Mouse (Mus musculus) urinary bladder, adult 2 months (tissue): ENCODE data around the gene Trim17. TPM values are rescaled to one million over a fixed set of nuclear protein-coding genes. Genes with fewer than 3 reads are reported as not detected.

ENCODE experiments used
- DNase-seq: peaks from one replicate; pipeline ENCODE4 v3.0.0; 2022; ENCODE audit warnings: low spot score
- polyA plus RNA-seq: library from polyadenylated mRNA; depleted of rRNA; stranded (reverse); fragments of >200 nt; gene quantifications from 2 replicates; pipeline ENCODE4 v1.2.3, GENCODE M21; 2012; rRNA removed

Trim17 gene
- polyA plus RNA-seq, 1 experiment, result 0.23 TPM

GRCm38 (mm10) chr11:58993091-58993670 lies 38.7 kb downstream of the Trim17 start:
- DNase-seq, result no peak

DNA sequence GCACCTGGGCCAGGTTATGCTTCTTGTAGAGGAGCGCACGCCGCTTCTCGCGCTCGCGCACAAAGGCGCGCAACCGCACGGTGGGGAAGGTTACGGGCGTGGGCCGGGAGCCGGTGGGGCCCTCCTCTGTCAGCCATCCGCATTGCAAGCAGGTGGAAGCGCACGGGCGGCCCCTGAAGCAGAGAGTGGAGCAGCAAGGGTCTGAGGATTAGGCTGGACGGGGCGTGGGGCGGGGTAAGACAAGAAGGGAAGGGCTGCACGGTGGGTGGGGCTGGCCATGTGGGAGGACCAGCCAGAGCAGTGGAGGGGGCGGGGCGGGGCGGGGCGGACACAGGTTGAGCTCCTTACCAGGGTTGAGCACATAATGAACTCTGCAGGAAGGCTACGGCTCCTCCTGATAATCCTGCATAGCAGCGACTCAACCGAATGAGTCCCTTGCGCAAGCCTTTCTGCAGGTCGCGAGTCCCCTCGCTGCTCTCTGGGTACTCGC lies 39.9 kb downstream of the Trim17 start:
- no peak for DNase-seq

DNA sequence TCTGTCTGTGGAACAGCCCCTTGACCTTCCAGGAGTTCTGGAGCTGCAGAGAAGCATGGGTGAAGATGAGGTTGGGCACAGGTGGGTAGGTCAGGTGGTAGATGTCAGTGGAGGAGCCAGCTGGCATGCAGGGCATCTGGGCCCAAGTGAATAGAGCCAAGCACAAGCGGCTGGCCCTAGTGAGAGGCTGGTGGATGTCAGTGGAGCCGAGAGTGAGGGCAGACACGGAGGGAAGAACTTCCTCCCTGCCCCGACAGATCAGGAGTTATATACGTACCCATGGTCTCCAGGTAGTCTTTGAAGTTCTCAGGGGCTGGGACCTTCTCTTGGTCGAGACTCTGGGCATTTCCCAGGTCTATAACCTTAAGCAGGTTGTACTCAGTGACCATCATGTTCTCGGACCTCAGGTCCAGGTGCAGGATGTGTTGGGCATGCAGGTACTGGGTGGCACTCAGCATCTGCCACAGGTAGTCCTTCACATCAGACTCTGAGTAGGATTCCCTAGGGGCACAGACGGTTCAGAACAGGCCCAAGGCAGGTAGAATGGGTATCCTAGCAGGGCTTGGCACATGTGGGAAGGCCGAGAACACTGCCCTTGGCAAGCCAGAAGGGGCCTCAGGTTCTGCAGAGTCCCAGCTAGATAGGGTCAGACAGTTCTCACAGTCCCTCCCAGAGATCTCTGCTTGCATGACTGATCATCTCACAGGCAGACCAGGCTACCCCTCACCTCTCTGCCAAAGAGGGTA lies 40.7 kb downstream of the Trim17 start:
- no peak for DNase-seq

DNA sequence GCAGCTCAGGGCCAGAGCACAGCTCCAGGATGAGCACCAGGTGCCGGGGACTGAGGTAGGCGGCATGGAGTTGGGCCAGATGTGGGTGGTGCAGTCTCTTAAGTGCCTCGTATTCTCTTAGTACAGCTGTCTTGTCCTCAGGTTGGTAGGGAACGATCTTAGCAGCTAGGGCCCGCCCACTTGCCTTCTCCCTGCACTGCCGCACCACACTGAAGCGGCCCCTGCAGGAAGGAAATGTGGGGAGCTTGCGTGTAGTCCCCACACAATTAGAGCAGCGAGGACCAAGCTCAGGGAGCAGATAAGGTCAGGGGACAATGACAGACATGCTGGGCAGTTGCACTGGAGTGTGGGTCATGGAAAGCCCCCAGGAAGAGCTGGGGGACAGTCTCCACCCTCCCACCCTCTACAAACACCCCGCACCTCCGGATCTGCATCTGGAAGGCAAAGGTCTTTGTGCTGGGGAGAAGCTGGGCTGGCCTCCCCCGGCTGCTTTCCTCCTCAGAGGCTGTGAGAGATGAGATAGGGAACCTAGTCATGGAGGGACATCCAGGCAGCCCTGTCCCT lies 41.4 kb downstream of the Trim17 start:
- no peak for DNase-seq

- no peak for DNase-seq
Observed at GRCm38 (mm10) chr11:58997541-58997940, 43.1 kb downstream of the Trim17 start.

DNA sequence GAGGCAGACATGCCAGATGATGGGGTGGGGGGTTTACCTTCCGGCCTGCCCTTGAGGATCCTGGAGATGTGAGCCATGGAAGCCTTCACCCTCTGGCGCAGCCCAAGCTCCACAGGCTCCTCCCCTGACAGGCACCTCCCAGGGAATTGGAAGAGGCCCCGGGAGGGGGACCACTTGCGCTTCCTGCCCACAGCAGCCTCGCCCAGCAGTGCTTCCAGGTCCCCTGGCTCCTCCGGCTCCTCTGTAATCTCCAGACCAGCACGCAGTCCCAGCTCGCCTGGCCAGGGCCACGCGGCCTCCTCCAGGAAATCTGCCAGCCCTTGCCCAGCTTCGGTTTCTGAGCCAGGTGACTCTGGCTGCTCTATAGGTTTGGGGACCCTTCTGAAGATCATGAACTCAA lies 44.7 kb downstream of the Trim17 start:
- no peak for DNase-seq

DNA sequence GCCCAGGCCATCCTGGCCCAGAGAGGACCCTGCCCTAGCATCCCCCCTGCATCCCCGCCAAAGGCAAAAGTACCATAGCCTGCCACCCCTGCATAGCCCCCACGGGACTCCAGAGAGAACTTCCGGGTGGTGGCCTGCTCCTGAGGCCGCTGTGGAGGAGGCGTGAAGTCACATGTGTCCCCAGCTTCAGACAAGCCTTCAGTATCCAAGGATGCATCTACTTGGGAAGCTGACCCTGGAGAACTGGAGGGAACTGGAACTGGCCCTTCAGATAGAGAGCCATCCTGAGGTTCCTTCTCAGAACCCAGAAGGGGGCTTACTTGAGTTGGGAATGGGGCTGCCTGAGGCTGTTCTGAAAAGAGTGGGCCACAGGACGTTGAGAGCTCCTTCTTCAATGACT lies 45.3 kb downstream of the Trim17 start:
- no peak for DNase-seq

GRCm38 (mm10) chr11:59000635-59001034 lies 46.1 kb downstream of the Trim17 start:
- no peak for DNase-seq

DNA sequence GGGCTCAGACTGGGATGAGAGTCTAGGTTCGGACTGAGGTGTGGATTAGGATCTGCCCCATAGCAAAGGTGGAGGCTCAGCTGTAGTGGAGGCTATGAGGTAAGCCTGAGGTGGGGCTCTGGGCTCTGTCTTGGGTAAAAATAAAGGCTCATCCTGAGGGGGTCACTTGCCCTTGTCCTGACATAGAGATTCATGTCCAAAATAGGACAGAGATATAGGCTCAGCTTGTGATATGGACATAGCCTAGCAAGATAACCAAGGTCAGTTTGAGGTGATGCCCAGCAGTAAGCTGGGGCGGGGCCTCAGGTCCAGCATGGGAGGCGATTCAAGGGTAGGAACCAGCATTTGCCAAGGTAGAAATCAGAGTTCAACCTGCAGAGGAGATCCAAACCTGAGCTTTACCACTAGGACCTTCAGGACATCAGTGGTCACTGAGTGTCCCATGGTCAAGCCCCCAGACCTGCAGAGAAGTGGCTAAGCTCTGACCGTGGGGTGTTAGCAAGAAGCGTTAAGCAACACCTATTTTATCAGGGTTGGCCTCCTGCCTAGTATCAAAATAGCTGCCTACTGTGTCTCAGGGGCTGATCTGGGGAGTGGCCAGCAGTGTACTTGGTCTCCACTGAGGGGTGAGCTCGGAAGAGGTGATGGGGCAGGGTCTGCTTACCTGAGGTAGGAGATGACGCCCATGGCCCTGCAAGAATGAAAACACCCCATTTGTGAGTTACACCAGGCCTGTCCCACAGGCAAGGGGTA lies 48.0 kb downstream of the Trim17 start:
- DNase-seq, result no peak

- DNase-seq, result no peak
Observed at GRCm38 (mm10) chr11:59015052-59015451, 60.6 kb downstream of the Trim17 start.

Other genes starting within 250 kb of the Trim17 start
- not detected in 2 replicates for gene Olfr318, start 230.7 kb upstream of the Trim17 start, polyA plus RNA-seq
- not detected in 2 replicates for gene Olfr317, start 215.5 kb upstream of the Trim17 start, polyA plus RNA-seq
- gene Olfr316, start 202.0 kb upstream of the Trim17 start, polyA plus RNA-seq, result not detected in 2 replicates
- not detected in 2 replicates for gene Olfr315, start 181.5 kb upstream of the Trim17 start, polyA plus RNA-seq
- not detected in 2 replicates for gene Olfr314, start 171.7 kb upstream of the Trim17 start, polyA plus RNA-seq
- 4.1 and 4.7 TPM in 2 replicates for gene Fam183b, start 152.7 kb upstream of the Trim17 start, polyA plus RNA-seq
- gene Olfr313, start 139.7 kb upstream of the Trim17 start, polyA plus RNA-seq, result 0.01 TPM in 1 of 2 replicates, not detected in the other
- gene Olfr312, start 125.4 kb upstream of the Trim17 start, polyA plus RNA-seq, result not detected in 2 replicates
- not detected in 2 replicates for gene Olfr311, start 115.4 kb upstream of the Trim17 start, polyA plus RNA-seq
- 9.9 and 14.3 TPM in 2 replicates for gene Gm12258, start 107.5 kb upstream of the Trim17 start, polyA plus RNA-seq
- 4.6 and 4.9 TPM in 2 replicates for gene 2810021J22Rik, start 87.5 kb upstream of the Trim17 start, polyA plus RNA-seq
- 3.0 and 5.1 TPM in 2 replicates for gene Zfp39, start 50.5 kb upstream of the Trim17 start, polyA plus RNA-seq
- not detected in 2 replicates for gene Btnl10, start 36.8 kb upstream of the Trim17 start, polyA plus RNA-seq
- gene Rnf187, start 15.8 kb upstream of the Trim17 start, polyA plus RNA-seq, result 137 and 140 TPM in 2 replicates
- gene Hist3h2ba, start 5.8 kb upstream of the Trim17 start, polyA plus RNA-seq, result 1.3 and 2.2 TPM in 2 replicates
- gene Hist3h2a, start within 50 bp of the Trim17 start, polyA plus RNA-seq, result 22.0 and 27.2 TPM in 2 replicates
- 27.1 and 28.1 TPM in 2 replicates for gene Trim11, start 23.4 kb downstream of the Trim17 start, polyA plus RNA-seq
- 0.14 and 0.22 TPM in 2 replicates for gene Obscn, start 181.7 kb downstream of the Trim17 start, polyA plus RNA-seq
- gene Iba57, start 209.1 kb downstream of the Trim17 start, polyA plus RNA-seq, result 3.8 and 4.0 TPM in 2 replicates
- 8.9 and 9.5 TPM in 2 replicates for gene Gjc2, start 228.5 kb downstream of the Trim17 start, polyA plus RNA-seq
- 99.0 and 118 TPM in 2 replicates for gene Guk1, start 237.5 kb downstream of the Trim17 start, polyA plus RNA-seq
- gene Mrpl55, start 247.8 kb downstream of the Trim17 start, polyA plus RNA-seq, result 35.2 and 35.4 TPM in 2 replicates